Mouse (Mus musculus): ENCODE results near the gene Spata17.

The Spata17 gene

GRCm38 (mm10) chr1:187004306-187004705 is 211.0 kb downstream of the Spata17 start:
- no peak for DNase-seq (ENCODE audit: low spot score)

- no peak for DNase-seq (ENCODE audit: low spot score)
These were observed 211.8 kb downstream of the Spata17 start for GRCm38 (mm10) chr1:187003441-187003861.

DNA sequence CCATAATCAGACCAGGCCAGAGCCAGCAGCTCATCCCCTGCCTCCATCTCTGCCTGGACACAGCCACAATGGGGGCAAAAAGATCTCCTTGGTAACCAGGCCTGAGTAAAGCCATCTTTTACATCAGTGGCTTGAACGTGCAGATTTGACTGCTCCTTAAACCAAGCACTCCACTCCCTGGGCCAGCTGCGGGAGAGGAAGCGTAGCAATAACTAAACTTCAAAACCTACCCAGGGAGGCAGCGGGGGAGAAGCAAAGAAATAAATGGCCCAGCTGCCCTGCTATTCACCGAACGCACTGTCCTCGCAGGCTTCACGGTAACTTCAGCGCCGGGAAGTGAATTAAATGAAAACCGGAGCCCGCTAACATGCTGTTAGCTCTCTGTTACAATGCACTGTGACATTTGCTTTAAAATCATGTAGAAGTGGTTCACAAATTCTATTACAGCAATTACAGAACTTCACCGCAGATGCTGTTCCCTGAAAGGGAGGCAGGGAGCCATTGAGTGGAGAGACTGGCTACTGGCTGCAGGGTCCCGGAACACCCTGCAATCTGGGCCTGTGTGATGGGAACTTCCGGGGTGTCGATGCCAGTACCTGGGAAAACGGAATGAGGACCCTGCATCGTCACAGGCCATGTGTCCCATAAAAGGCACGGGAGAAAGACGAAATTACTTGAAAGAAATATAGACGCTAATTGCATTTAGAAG is 217.5 kb downstream of the Spata17 start:
- no peak for DNase-seq (ENCODE audit: low spot score)

Measured in layer of hippocampus, adult 9-10 months (tissue).